Mouse (Mus musculus): ENCODE measurements around the gene Hsf4.
A peak's percentile ranks its signal among the peaks of the same experiment; 100 is the strongest.

The Hsf4 gene

GRCm38 (mm10) chr8:105259721-105260320 lies 9.8 kb upstream of the Hsf4 start:
- DNase-seq (ENCODE audit: low spot score): peak; percentile 65

DNA sequence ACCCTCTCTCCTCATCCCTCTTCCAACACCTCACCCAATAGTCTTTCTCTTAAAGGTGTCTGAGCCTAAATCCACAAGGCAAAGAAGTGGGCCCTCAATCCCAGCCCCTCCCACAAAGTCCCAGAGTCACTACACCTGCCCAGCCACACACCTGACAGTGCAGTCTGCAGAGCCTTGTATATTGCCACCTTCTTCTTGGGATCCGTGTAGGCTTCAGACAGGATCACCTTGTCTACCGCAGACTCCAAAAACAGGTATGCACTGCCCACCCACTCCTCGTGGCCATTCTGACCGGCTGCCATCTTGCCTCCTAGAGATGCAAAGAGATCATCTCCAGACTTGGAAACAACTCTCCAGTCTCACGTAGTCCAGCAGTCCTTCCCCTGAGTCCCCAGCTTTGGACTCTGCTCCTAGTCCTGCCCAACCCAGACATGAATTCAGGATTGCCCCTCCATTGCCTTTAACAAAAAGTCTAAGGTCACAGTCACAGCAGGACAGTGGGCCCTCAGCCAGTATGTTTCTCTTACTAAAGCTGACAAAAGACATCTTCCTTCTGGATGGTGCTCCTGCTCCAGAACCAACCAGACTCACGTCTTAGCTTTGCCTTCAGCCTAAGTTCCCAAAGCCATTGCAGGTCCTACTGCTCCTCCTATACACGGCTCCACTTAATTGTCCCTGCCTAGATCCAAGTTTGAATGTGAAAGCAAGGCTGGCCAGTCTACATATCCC lies 9.1 kb upstream of the Hsf4 start:
- no peak for DNase-seq (ENCODE audit: low spot score)

DNA sequence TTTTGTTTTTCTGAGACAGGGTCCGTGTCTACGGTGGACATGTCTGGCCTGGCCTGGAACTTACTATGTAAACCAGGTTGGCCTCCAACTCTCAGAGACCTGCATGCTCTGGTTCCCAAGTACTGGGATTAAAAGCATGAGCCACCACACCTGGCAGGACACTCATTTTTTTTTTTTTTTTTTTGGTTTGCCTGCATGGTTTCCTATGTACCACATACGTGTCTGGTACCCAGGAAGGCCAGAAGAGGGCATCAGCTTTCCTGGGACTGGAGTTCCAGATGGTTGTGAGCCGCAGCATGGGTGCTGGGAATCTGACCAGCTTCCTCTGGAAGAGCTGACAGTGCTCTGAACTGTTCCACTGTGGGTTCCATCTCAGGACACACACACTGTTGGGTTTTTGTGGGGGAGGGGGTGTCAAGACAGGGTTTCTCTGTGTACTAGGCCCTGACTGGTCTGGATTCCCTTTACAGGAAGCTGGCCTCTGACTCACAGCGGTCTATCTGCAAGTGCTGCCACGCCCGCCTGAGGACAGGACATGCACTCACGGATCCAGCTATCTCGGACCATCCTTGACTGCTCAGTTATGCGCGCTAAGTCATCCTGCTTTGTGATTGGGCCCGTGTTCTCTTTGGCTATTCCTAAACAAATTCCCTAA lies 8.1 kb upstream of the Hsf4 start:
- no peak for DNase-seq (ENCODE audit: low spot score)

DNA sequence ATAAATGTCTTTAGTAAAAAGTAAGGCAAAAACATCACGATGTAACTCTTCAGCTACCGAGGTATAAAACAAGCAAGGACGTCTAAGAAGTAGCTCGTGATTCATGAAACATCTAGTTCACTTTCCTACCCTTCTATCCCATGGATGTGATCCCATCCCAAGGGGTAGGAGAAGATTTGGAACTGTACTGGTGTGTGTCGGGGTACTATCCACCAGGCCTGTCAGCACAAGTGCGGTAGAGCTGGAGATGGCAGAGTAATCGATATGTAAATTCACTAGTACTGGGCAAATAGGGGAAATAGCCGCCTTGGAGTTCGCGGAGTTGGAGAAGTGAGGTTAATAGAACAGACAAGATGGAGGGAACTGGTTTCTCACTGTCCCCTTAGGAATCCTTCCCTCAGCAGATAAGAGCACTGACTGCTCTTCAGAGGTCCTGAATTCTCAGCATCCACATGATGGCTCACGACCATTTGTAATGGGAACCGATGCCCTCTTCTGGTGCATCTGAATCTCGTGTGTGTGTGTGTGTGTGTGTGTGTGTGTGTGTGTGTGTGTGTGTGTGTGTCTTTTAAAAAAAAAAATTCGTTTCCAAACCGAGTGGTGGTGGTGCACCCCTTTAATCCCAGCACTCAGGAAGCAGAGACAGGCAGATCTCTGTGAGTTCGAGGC lies 6.2 kb upstream of the Hsf4 start:
- DNase-seq (ENCODE audit: low spot score): no peak

DNA sequence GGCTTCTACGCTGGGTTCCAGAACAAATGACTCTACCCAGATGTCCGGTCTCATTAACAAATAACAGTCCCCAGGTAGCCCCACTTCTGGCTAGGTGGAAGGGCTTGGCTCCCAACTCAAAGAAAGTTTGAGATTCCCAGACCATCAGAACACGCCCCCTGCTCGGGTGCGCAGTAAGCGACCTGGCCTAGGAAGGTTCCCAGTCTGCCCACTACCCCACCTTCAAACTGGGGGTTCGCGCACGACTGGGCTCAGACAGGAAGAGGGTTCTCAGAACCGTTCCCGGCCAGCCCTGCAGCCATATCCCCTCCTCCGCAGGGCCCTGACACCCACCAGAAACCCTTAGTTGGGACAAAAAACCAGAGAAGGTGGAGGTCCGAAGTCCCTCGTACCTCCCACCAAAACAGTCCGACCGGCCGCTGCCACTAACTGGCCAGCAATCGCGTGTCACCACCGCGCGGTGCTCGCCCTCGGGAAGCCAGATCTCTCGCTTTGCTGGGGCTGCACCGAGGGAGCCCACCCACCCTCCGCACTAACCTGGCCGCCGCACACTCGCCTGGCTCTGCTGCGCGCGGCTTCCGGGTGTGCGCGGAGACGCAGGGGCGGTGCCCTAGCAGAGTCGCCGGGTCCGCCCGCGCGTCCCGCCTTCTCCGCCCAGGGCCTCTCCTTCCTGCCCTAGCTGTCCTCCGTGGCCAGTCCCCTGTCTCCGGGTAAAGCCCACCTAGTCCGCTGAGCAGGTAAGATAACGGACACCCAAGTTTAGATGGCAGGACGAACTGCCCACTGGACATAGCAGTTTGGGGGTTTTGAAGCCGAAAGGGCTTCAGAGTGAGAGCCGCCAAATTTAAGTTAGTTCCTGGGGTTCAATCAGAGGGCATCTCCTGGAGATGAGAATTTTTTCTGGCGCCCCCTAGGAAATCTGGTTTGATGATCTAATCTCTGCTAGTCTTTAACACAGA lies 5.3 kb upstream of the Hsf4 start, which contains the start of the genes Tradd and Fbxl8:
Gene Tradd, minus strand, starts transcription at position 586 of the 959 bp plus-strand sequence.
Gene Fbxl8, plus strand, starts transcription at position 625 of the 959 bp plus-strand sequence.
- DNase-seq (ENCODE audit: low spot score): peak; percentile 38

- DNase-seq (ENCODE audit: low spot score): no peak
These were observed 4.5 kb upstream of the Hsf4 start for GRCm38 (mm10) chr8:105265128-105265527.

- DNase-seq (ENCODE audit: low spot score): no peak
These were observed 2.8 kb upstream of the Hsf4 start for GRCm38 (mm10) chr8:105266775-105267174.

DNA sequence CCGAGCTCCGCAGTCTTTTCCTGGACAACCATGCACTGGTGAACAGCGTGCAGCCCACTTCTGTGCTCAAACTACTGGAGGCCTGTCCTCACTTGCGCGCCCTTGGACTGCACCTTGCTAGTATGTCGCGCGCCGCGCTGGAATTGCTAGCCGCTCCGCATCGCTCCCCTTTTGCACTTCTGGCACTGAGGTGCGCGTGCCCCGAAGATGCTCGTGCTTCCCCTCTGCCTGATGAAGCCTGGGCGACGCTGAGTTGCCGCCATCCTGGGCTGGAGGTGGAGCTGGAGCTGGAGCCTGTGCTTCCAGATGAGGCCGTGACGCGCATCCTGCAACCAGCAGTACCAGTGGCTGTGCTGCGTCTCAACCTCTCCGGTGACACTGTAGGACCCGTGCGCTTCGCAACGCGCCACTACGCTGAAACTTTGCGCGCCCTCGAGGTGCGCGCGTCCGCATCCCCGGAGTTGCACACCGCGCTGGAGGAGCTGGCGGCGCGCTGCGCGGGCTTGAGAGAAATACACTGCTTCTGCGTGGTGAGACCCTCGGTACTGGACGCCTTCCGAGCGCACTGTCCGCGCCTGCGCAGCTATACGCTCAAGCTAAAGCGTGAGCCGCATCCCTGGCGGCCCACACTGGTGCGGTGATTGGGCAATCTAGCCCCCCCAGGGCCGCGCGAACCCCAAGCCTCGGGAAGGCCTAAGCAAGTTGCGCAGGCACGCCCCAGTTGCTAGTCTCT lies 1.1 kb upstream of the Hsf4 start:
- no peak for DNase-seq (ENCODE audit: low spot score)

DNA sequence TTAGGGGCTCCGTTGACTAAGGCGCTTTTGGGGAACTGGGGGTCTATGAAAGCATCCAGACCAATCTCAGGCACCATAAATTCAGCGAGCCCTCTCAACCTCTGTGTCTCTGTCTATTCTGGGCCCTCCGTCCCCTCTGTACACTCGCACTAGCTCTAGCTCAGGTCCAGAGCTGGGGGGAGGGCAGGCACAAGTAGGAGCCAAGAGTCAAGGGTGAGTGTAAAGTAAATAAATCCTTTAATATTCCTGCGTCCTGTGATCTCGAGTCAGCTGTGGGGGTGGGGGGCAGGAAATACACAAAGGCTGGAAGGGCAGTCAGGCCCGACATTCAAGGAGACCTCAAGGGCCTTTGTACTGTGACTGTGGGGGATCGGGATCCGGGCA lies 534 bp upstream of the Hsf4 start:
- no peak for DNase-seq (ENCODE audit: low spot score)

- DNase-seq (ENCODE audit: low spot score): no peak
These were observed 707 bp downstream of the Hsf4 start for GRCm38 (mm10) chr8:105270101-105270915.

- no peak for DNase-seq (ENCODE audit: low spot score)
These were observed 1.2 kb downstream of the Hsf4 start for GRCm38 (mm10) chr8:105270916-105271186.

- no peak for DNase-seq (ENCODE audit: low spot score)
These were observed 5.8 kb downstream of the Hsf4 start for GRCm38 (mm10) chr8:105275387-105275786.

- no peak for DNase-seq (ENCODE audit: low spot score)
These were observed 6.2 kb downstream of the Hsf4 start, which contains the start of gene Nol3 for GRCm38 (mm10) chr8:105275840-105276239. Nol3 (plus strand) TSS chr8:105276140.

DNA sequence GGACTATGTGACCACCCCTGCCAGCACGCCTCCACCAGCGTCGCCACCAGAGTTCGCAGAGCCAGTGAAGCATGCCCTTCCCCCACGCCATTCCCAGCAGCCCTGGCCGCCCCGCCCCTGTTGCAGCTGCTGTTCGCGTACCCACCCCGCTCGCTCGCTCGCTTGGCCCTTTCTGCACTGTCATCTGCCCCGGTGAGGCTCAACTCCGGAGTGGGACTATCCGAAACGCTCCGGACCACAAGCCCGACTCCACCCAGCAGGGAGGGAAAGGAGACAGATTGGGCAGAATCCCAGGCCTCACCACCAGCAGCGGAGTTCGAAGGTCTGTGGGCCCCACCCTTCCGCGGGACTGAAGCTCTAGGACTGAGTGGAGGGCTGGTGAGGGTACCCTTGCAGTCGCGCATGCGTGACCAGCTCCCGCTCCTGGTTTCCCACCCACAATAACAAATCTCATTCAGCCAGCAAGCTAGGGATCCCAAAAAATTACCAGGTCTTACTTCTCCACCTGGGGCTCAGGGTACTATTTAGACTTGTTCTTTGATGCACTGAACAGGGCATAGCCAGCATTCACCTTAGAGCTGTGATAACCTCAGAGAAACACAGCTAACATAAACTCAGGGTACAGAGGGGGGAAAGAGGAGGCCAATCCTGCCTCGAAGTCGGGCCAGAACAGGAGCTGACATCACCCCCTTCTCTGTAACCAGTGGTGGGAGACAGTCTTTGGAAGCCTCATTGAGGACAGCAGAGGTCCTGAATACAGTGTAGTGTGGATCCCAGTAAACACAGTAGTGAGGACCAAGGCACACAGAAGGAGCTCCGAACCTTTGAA lies 6.9 kb downstream of the Hsf4 start:
- no peak for DNase-seq (ENCODE audit: low spot score)

GRCm38 (mm10) chr8:105278911-105279334 lies 9.3 kb downstream of the Hsf4 start:
- DNase-seq (ENCODE audit: low spot score): no peak

DNA sequence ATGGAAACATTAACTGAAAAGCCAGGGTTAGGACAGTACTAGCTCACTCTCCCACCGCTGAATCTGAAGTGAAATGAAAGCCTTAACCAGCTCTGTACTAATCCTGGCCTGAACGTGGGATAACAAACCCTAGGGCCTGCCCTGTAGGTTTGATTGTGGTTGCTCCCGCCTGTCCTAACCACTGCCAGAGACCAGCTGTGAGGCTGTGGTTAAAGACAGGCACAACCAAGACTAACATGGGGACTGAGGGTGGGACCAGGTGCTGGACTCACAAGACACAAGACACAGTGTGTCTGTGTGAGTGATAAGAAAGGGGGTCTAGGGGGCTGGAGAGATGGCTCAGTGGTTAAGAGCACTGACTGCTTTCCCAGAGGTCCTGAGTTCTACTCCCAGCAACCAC lies 11.0 kb downstream of the Hsf4 start:
- no peak for DNase-seq (ENCODE audit: low spot score)

DNA sequence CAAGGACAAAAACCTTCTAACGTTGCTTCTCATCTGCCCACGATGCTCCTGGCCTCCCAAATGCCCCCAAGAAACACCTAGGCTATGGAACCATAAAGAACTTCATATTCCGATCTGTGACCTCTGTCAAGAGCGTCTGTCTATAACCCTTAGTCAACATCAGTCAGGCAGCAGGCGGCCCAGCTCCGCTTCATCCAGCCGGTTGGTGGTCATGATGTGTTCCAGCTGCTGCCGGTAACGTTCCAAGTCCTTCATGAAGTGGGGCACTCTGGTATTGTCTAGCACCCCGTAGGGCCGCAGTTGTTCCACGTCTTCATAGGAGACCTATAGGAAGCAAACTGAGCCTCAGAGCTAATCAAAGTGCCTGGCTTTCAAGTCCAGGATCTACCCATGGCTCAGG lies 12.2 kb downstream of the Hsf4 start:
- DNase-seq (ENCODE audit: low spot score): no peak

DNA sequence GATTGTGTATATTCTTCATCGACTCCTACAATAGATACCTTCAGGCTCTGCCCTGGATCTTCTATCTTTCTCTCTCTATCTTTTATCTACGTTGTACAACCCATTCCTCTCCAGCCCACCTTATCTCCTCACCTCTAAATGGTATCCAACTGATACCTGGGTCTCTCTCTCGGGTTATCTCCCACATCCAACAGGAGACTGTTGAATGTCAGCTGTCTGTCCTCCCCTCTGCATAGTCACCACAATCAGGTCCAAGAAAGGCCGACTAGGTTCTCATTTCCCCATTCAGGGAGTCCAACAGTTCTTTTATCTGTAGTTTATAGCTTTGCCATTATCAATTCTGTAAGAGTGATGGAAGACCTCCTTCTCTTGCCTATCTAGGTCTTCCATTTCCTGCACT lies 12.6 kb downstream of the Hsf4 start:
- DNase-seq (ENCODE audit: low spot score): no peak

DNA sequence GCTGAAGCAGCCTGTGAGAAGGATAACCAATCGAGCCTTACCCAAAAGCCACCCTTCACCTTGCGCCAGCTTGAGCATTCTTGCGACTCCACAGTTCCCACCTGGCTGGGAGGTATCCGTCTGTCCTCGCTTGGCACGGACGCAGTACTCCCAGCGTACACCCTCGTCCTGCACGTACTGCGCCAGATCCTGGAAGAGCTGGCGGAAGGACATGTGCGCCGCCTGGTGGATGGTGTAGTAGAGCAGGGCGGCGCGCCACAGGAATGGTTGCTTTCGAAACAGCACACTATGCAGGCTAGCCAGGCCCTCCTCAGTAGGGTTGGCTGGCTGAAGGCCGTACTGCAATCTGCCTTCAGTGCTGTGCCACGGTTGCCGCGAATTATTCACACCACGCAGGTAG lies 13.5 kb downstream of the Hsf4 start:
- DNase-seq (ENCODE audit: low spot score): no peak

Data from ovary, postnatal 10 days (tissue).